Mouse (Mus musculus) layer of hippocampus, adult 2 months (tissue): ENCODE measurements around the gene Galnt7. TPM values are rescaled to one million over a fixed set of nuclear protein-coding genes. Genes with fewer than 3 reads are reported as not detected.

Experiments used
- DNase-seq, 2 experiments: peaks; one replicate each; pipeline ENCODE4 v3.0.0; 2022; ENCODE audit warnings: low spot score in 2 of 2
- H3K27ac ChIP-seq: fragments of 200-600 bp; 2 replicates; pipeline ENCODE4 v1.8.1; 2022
- H3K4me3 ChIP-seq: fragments of 200-600 bp; 2 replicates; pipeline ENCODE4 v1.8.1; 2022; ENCODE audit warnings: mild to moderate bottlenecking
- CTCF ChIP-seq: fragments of 200-600 bp; conservative IDR thresholded peaks from 2 replicates; pipeline ENCODE4 v1.8.1; 2022; ENCODE audit warnings: antibody characterized with exemption, mild to moderate bottlenecking, moderate library complexity
- total RNA-seq, 2 experiments: library from RNA; stranded (reverse); gene quantifications; 2 replicates each; pipeline ENCODE4 v1.2.3; 2021

Gene Galnt7
- total RNA-seq, 2 experiments from 2014 or later, result 9.7 to 11.4 TPM

GRCm38 (mm10) chr8:57488312-57488765 lies 164.5 kb downstream of the Galnt7 start:
- peak overlapping the region; percentile 97 for H3K4me3 ChIP-seq
- peak; percentile 20 to 21 for DNase-seq
- TF ChIP-seq CTCF, result no peak
- peak overlapping the region; percentile 76 for H3K27ac ChIP-seq

GRCm38 (mm10) chr8:57487441-57488155 lies 165.2 kb downstream of the Galnt7 start, which contains the start of gene Sap30:
Gene Sap30 (minus strand): TSS chr8:57487860.
- no peak for TF ChIP-seq CTCF
- DNase-seq, result peak; percentile 97 to 99
- H3K27ac ChIP-seq, result peak within 1 kb of the TSS; percentile 88
- peak within 1 kb of the TSS; percentile 97 for H3K4me3 ChIP-seq

- peak; percentile 15 to 25 for DNase-seq
- peak; percentile 47 for TF ChIP-seq CTCF
- peak overlapping the region; percentile 88 for H3K27ac ChIP-seq
- H3K4me3 ChIP-seq, result peak overlapping the region; percentile 97
Measured at GRCm38 (mm10) chr8:57486491-57487440, 166.1 kb downstream of the Galnt7 start.

GRCm38 (mm10) chr8:57480606-57481005 lies 172.2 kb downstream of the Galnt7 start:
- TF ChIP-seq CTCF, result no peak
- no peak for DNase-seq
- H3K27ac ChIP-seq, result no peak overlapping the region
- no peak overlapping the region for H3K4me3 ChIP-seq

- H3K4me3 ChIP-seq, result no peak overlapping the region
- no peak for DNase-seq
- TF ChIP-seq CTCF, result no peak
- H3K27ac ChIP-seq, result no peak overlapping the region
Measured at GRCm38 (mm10) chr8:57479700-57480099, 173.1 kb downstream of the Galnt7 start.

GRCm38 (mm10) chr8:57478406-57478805 lies 174.4 kb downstream of the Galnt7 start:
- no peak overlapping the region for H3K27ac ChIP-seq
- TF ChIP-seq CTCF, result no peak
- no peak for DNase-seq
- no peak overlapping the region for H3K4me3 ChIP-seq

Other genes with a start within 250 kb of the Galnt7 start
- gene Scrg1, start 197.1 kb downstream of the Galnt7 start, total RNA-seq, result 10 to 100 TPM; 59.4 to 60.9 TPM
- 10 to 100 TPM; 10.4 to 12.6 TPM for gene Sap30, start 165.2 kb downstream of the Galnt7 start, total RNA-seq
- 1 to 10 TPM; 7.4 to 8.5 TPM for gene Hmgb2, start 141.1 kb downstream of the Galnt7 start, total RNA-seq